Mouse (Mus musculus): ENCODE measurements around the gene Ncbp1. TPM values are rescaled to one million over a fixed set of nuclear protein-coding genes. Genes with fewer than 3 reads are reported as not detected.

The Ncbp1 gene
- polyA plus RNA-seq, 1 experiment = 99.6 TPM

GRCm38 (mm10) chr4:46171761-46172160, 33.3 kb downstream of the Ncbp1 start:
- no peaks in the 10 kb centered on the region for H3K27me3 ChIP-seq (ENCODE audit: control insufficient read depth, insufficient read depth, low read length, poor library complexity, severe bottlenecking)
- H3K27ac ChIP-seq (ENCODE audit: insufficient read depth, low read length) = no peak overlapping the region
- no peak overlapping the region for H3K9ac ChIP-seq (ENCODE audit: low read depth, poor library complexity, severe bottlenecking)
- no peaks in the 10 kb centered on the region for H3K4me1 ChIP-seq (ENCODE audit: control insufficient read depth, insufficient read depth, low read length)
- no peaks in the 10 kb centered on the region for H3K9me3 ChIP-seq (replicated peaks; ENCODE audit: control insufficient read depth, insufficient read depth, low read length, poor library complexity, severe bottlenecking)
- peaks cover 57% of the 10 kb centered on the region for H3K36me3 ChIP-seq (ENCODE audit: control insufficient read depth, insufficient read depth, low read length, poor library complexity, severe bottlenecking)
- no peak for TF ChIP-seq CTCF (IDR thresholded peaks at IDR 0.05; ENCODE audit: low read depth, low read length)
- TF ChIP-seq POLR2A (IDR thresholded peaks at IDR 0.05; ENCODE audit: insufficient read depth, low read length) = no peak
- no peak overlapping the region for H3K4me3 ChIP-seq (ENCODE audit: low read depth, low read length)

- Histone ChIP-seq H3K27me3 (ENCODE audit: control insufficient read depth, insufficient read depth, low read length, poor library complexity, severe bottlenecking) (no peaks in the 10 kb centered on the region), H3K36me3 (ENCODE audit: control insufficient read depth, insufficient read depth, low read length, poor library complexity, severe bottlenecking) (peaks cover 20% of the 10 kb centered on the region), H3K4me3 (ENCODE audit: low read depth, low read length) (no peak overlapping the region), H3K9me3 (replicated peaks; ENCODE audit: control insufficient read depth, insufficient read depth, low read length, poor library complexity, severe bottlenecking) (no peaks in the 10 kb centered on the region), H3K4me1 (ENCODE audit: control insufficient read depth, insufficient read depth, low read length) (no peaks in the 10 kb centered on the region), H3K27ac (ENCODE audit: insufficient read depth, low read length) (no peak overlapping the region), H3K9ac (ENCODE audit: low read depth, poor library complexity, severe bottlenecking) (no peak overlapping the region)
- peak; percentile 52 for TF ChIP-seq CTCF (IDR thresholded peaks at IDR 0.05; ENCODE audit: low read depth, low read length)
- TF ChIP-seq EP300 (IDR thresholded peaks at IDR 0.05; ENCODE audit: insufficient read depth, low read depth, low read length) = no peak
- no peak for TF ChIP-seq POLR2A (IDR thresholded peaks at IDR 0.05; ENCODE audit: insufficient read depth, low read length)
Observed at GRCm38 (mm10) chr4:46176313-46176712, 37.9 kb downstream of the Ncbp1 start.

DNA sequence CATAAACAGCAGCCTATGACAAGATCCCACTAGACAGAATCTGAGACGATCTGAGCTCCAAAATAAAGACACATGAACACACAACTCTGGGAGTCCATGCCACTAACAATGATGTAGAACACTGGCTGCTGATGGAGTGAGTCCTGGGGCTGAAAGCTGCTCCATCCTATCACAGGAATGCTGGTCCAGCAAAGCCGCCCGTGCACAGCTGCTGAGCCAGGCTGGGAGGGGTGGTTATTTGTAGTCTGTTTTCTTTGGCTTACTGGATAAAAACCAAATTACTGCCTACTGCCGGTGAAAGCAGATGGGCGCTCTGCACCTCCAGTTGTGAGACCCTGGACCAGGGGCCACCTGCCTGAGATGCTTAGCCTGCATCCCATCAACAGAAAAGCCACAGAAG, 38.6 kb downstream of the Ncbp1 start:
- H3K27me3 ChIP-seq (ENCODE audit: control insufficient read depth, insufficient read depth, low read length, poor library complexity, severe bottlenecking) = no peaks in the 10 kb centered on the region
- H3K36me3 ChIP-seq (ENCODE audit: control insufficient read depth, insufficient read depth, low read length, poor library complexity, severe bottlenecking) = peaks cover 16% of the 10 kb centered on the region
- H3K9ac ChIP-seq (ENCODE audit: low read depth, poor library complexity, severe bottlenecking) = no peak overlapping the region
- no peak for TF ChIP-seq POLR2A (IDR thresholded peaks at IDR 0.05; ENCODE audit: insufficient read depth, low read length)
- TF ChIP-seq EP300 (IDR thresholded peaks at IDR 0.05; ENCODE audit: insufficient read depth, low read depth, low read length) = no peak
- no peak for TF ChIP-seq CTCF (IDR thresholded peaks at IDR 0.05; ENCODE audit: low read depth, low read length)
- no peak overlapping the region for H3K4me3 ChIP-seq (ENCODE audit: low read depth, low read length)
- no peaks in the 10 kb centered on the region for H3K4me1 ChIP-seq (ENCODE audit: control insufficient read depth, insufficient read depth, low read length)
- H3K27ac ChIP-seq (ENCODE audit: insufficient read depth, low read length) = no peak overlapping the region
- H3K9me3 ChIP-seq (replicated peaks; ENCODE audit: control insufficient read depth, insufficient read depth, low read length, poor library complexity, severe bottlenecking) = no peaks in the 10 kb centered on the region

DNA sequence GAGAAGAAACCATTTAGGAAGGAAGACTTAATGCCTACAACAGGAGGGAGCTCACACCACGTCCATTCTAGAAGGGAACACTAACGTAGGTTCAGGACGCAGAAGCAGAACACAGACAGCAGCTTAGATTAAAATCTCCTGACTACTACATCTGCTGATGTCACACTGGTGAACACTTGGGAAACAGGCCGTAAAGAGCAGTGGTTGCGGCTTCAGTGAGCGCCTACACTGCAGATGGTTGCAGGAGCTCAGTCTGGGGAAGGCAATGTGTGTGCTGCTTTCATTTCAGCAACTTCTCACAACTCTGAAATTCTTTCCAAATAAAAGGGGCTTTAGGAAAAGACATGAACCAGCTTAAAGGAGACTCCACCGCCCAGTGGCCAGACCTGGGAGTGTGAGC, 39.1 kb downstream of the Ncbp1 start:
- no peaks in the 10 kb centered on the region for H3K9me3 ChIP-seq (replicated peaks; ENCODE audit: control insufficient read depth, insufficient read depth, low read length, poor library complexity, severe bottlenecking)
- no peak overlapping the region for H3K9ac ChIP-seq (ENCODE audit: low read depth, poor library complexity, severe bottlenecking)
- H3K27me3 ChIP-seq (ENCODE audit: control insufficient read depth, insufficient read depth, low read length, poor library complexity, severe bottlenecking) = no peaks in the 10 kb centered on the region
- TF ChIP-seq EP300 (IDR thresholded peaks at IDR 0.05; ENCODE audit: insufficient read depth, low read depth, low read length) (no peak), CTCF (IDR thresholded peaks at IDR 0.05; ENCODE audit: low read depth, low read length) (no peak), POLR2A (IDR thresholded peaks at IDR 0.05; ENCODE audit: insufficient read depth, low read length) (no peak)
- H3K27ac ChIP-seq (ENCODE audit: insufficient read depth, low read length) = no peak overlapping the region
- peaks cover 14% of the 10 kb centered on the region for H3K36me3 ChIP-seq (ENCODE audit: control insufficient read depth, insufficient read depth, low read length, poor library complexity, severe bottlenecking)
- no peak overlapping the region for H3K4me3 ChIP-seq (ENCODE audit: low read depth, low read length)
- no peaks in the 10 kb centered on the region for H3K4me1 ChIP-seq (ENCODE audit: control insufficient read depth, insufficient read depth, low read length)

GRCm38 (mm10) chr4:46181168-46181567, 42.8 kb downstream of the Ncbp1 start:
- Histone ChIP-seq H3K9ac (ENCODE audit: low read depth, poor library complexity, severe bottlenecking) (no peak overlapping the region), H3K27me3 (ENCODE audit: control insufficient read depth, insufficient read depth, low read length, poor library complexity, severe bottlenecking) (no peaks in the 10 kb centered on the region), H3K9me3 (replicated peaks; ENCODE audit: control insufficient read depth, insufficient read depth, low read length, poor library complexity, severe bottlenecking) (no peaks in the 10 kb centered on the region), H3K4me1 (ENCODE audit: control insufficient read depth, insufficient read depth, low read length) (peaks cover 2% of the 10 kb centered on the region), H3K27ac (ENCODE audit: insufficient read depth, low read length) (no peak overlapping the region), H3K4me3 (ENCODE audit: low read depth, low read length) (no peak overlapping the region), H3K36me3 (ENCODE audit: control insufficient read depth, insufficient read depth, low read length, poor library complexity, severe bottlenecking) (peaks cover 10% of the 10 kb centered on the region)
- no peak for TF ChIP-seq POLR2A (IDR thresholded peaks at IDR 0.05; ENCODE audit: insufficient read depth, low read length)
- TF ChIP-seq EP300 (IDR thresholded peaks at IDR 0.05; ENCODE audit: insufficient read depth, low read depth, low read length) = no peak
- no peak for TF ChIP-seq CTCF (IDR thresholded peaks at IDR 0.05; ENCODE audit: low read depth, low read length)

DNA sequence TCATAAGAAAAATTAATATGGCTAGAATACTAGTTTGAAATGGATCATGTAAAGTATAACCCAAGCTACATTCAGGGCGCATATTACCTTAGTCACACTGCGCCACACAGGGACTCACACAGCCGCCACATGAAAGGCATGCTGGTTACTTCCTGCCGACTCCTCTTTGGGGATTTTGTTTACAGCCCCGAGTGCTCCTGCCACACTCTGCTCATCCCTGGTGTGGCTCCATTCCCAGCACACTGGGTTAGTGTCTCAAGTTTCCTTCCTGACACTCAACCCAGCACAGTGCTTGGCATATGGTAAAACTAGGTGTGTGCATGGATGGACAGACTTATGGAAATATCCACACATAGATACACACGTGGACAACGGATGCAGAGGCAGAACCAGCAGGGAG, 43.8 kb downstream of the Ncbp1 start:
- no peaks in the 10 kb centered on the region for H3K9me3 ChIP-seq (replicated peaks; ENCODE audit: control insufficient read depth, insufficient read depth, low read length, poor library complexity, severe bottlenecking)
- H3K27me3 ChIP-seq (ENCODE audit: control insufficient read depth, insufficient read depth, low read length, poor library complexity, severe bottlenecking) = no peaks in the 10 kb centered on the region
- H3K36me3 ChIP-seq (ENCODE audit: control insufficient read depth, insufficient read depth, low read length, poor library complexity, severe bottlenecking) = peaks cover 10% of the 10 kb centered on the region
- no peak overlapping the region for H3K27ac ChIP-seq (ENCODE audit: insufficient read depth, low read length)
- TF ChIP-seq POLR2A (IDR thresholded peaks at IDR 0.05; ENCODE audit: insufficient read depth, low read length) = no peak
- TF ChIP-seq EP300 (IDR thresholded peaks at IDR 0.05; ENCODE audit: insufficient read depth, low read depth, low read length) = no peak
- no peak for TF ChIP-seq CTCF (IDR thresholded peaks at IDR 0.05; ENCODE audit: low read depth, low read length)
- H3K4me1 ChIP-seq (ENCODE audit: control insufficient read depth, insufficient read depth, low read length) = peaks cover 2% of the 10 kb centered on the region
- H3K9ac ChIP-seq (ENCODE audit: low read depth, poor library complexity, severe bottlenecking) = no peak overlapping the region
- H3K4me3 ChIP-seq (ENCODE audit: low read depth, low read length) = no peak overlapping the region
